Mouse (Mus musculus): ENCODE data around the gene Net1. TPM values are rescaled to one million over a fixed set of nuclear protein-coding genes. Genes with fewer than 3 reads are reported as not detected.

Gene Net1
- polyA plus RNA-seq, 1 experiment: 6.1 TPM

- no peak for DNase-seq (ENCODE audit: low read depth in 1 of 2, low spot score in 2 of 2)
- no peak for TF ChIP-seq POLR2A (IDR thresholded peaks at IDR 0.05; ENCODE audit: low read depth, low read length)
- no peak for TF ChIP-seq CTCF (IDR thresholded peaks at IDR 0.05; ENCODE audit: extremely low read depth, insufficient read depth, insufficient read length, insufficient replicate concordance)
- H3K36me3 ChIP-seq (ENCODE audit: control insufficient read depth, insufficient read depth, low read length): peaks cover 6% of the 10 kb centered on the region
- H3K4me1 ChIP-seq (ENCODE audit: control insufficient read depth, insufficient read depth, insufficient read length): peaks cover 3% of the 10 kb centered on the region
- H3K27ac ChIP-seq (ENCODE audit: insufficient read depth, low read length): no peak overlapping the region
- no peaks in the 10 kb centered on the region for H3K27me3 ChIP-seq (ENCODE audit: control insufficient read depth, insufficient read depth, low read length)
- H3K4me3 ChIP-seq (ENCODE audit: extremely low read depth, insufficient read depth, insufficient read length): peak overlapping the region; percentile 66
- 13% methylated on average over 7 of the region's 7 CpGs for WGBS
These were observed 25.4 kb downstream of the Net1 start for GRCm38 (mm10) chr13:3892601-3893000.

GRCm38 (mm10) chr13:3891479-3892087 lies 26.4 kb downstream of the Net1 start:
- peaks cover 10% of the 10 kb centered on the region for H3K36me3 ChIP-seq (ENCODE audit: control insufficient read depth, insufficient read depth, low read length)

GRCm38 (mm10) chr13:3890061-3890460 lies 28.0 kb downstream of the Net1 start:
- Histone ChIP-seq H3K27me3 (ENCODE audit: control insufficient read depth, insufficient read depth, low read length) (no peaks in the 10 kb centered on the region), H3K4me3 (ENCODE audit: extremely low read depth, insufficient read depth, insufficient read length) (no peak overlapping the region), H3K27ac (ENCODE audit: insufficient read depth, low read length) (0 out of 2 replicates have a peak overlapping the region, but pooled peaks have one; percentile 17), H3K36me3 (ENCODE audit: control insufficient read depth, insufficient read depth, low read length) (peaks cover 16% of the 10 kb centered on the region), H3K4me1 (ENCODE audit: control insufficient read depth, insufficient read depth, insufficient read length) (peaks cover 3% of the 10 kb centered on the region)
- TF ChIP-seq POLR2A (IDR thresholded peaks at IDR 0.05; ENCODE audit: low read depth, low read length): no peak
- no peak for TF ChIP-seq CTCF (IDR thresholded peaks at IDR 0.05; ENCODE audit: extremely low read depth, insufficient read depth, insufficient read length, insufficient replicate concordance)
- WGBS: 46% methylated on average over 8 of the region's 8 CpGs
- no peak for DNase-seq (ENCODE audit: low read depth in 1 of 2, low spot score in 2 of 2)

More at GRCm38 (mm10) chr13:3891479-3892087, 26.4 kb downstream of the Net1 start:
- H3K27ac ChIP-seq (ENCODE audit: insufficient read depth, low read length): no peak overlapping the region
- TF ChIP-seq POLR2A (IDR thresholded peaks at IDR 0.05; ENCODE audit: low read depth, low read length): no peak
- no peak for TF ChIP-seq CTCF (IDR thresholded peaks at IDR 0.05; ENCODE audit: extremely low read depth, insufficient read depth, insufficient read length, insufficient replicate concordance)
- H3K4me1 ChIP-seq (ENCODE audit: control insufficient read depth, insufficient read depth, insufficient read length): peaks cover 3% of the 10 kb centered on the region
- 85% methylated on average over 8 of the region's 8 CpGs for WGBS
- no peak overlapping the region for H3K4me3 ChIP-seq (ENCODE audit: extremely low read depth, insufficient read depth, insufficient read length)
- H3K27me3 ChIP-seq (ENCODE audit: control insufficient read depth, insufficient read depth, low read length): no peaks in the 10 kb centered on the region
- DNase-seq (ENCODE audit: low read depth in 1 of 2, low spot score in 2 of 2): no peak

- no peak overlapping the region for H3K4me3 ChIP-seq (ENCODE audit: extremely low read depth, insufficient read depth, insufficient read length)
- H3K27ac ChIP-seq (ENCODE audit: insufficient read depth, low read length): no peak overlapping the region
- peaks cover 19% of the 10 kb centered on the region for H3K36me3 ChIP-seq (ENCODE audit: control insufficient read depth, insufficient read depth, low read length)
- H3K27me3 ChIP-seq (ENCODE audit: control insufficient read depth, insufficient read depth, low read length): no peaks in the 10 kb centered on the region
- 99% methylated on average over 3 of the region's 3 CpGs for WGBS
- peaks cover 3% of the 10 kb centered on the region for H3K4me1 ChIP-seq (ENCODE audit: control insufficient read depth, insufficient read depth, insufficient read length)
- DNase-seq (ENCODE audit: low read depth in 1 of 2, low spot score in 2 of 2): no peak
- no peak for TF ChIP-seq CTCF (IDR thresholded peaks at IDR 0.05; ENCODE audit: extremely low read depth, insufficient read depth, insufficient read length, insufficient replicate concordance)
- no peak for TF ChIP-seq POLR2A (IDR thresholded peaks at IDR 0.05; ENCODE audit: low read depth, low read length)
These were observed 28.9 kb downstream of the Net1 start for GRCm38 (mm10) chr13:3889111-3889510.

GRCm38 (mm10) chr13:3886663-3887062 lies 31.4 kb downstream of the Net1 start:
- 88% methylated on average over 7 of the region's 7 CpGs for WGBS
- Histone ChIP-seq H3K27me3 (ENCODE audit: control insufficient read depth, insufficient read depth, low read length) (no peaks in the 10 kb centered on the region), H3K36me3 (ENCODE audit: control insufficient read depth, insufficient read depth, low read length) (peaks cover 21% of the 10 kb centered on the region), H3K4me1 (ENCODE audit: control insufficient read depth, insufficient read depth, insufficient read length) (peaks cover 3% of the 10 kb centered on the region; the same call in 1 of the 2 replicates), H3K4me3 (ENCODE audit: extremely low read depth, insufficient read depth, insufficient read length) (no peak overlapping the region), H3K27ac (ENCODE audit: insufficient read depth, low read length) (no peak overlapping the region)
- no peak for DNase-seq (ENCODE audit: low read depth in 1 of 2, low spot score in 2 of 2)
- no peak for TF ChIP-seq CTCF (IDR thresholded peaks at IDR 0.05; ENCODE audit: extremely low read depth, insufficient read depth, insufficient read length, insufficient replicate concordance)
- TF ChIP-seq POLR2A (IDR thresholded peaks at IDR 0.05; ENCODE audit: low read depth, low read length): no peak

- H3K36me3 ChIP-seq (ENCODE audit: control insufficient read depth, insufficient read depth, low read length): 0 out of 2 replicates have a peak, but pooled peaks cover 2% of the 10 kb centered on the region
- no peak overlapping the region for H3K27ac ChIP-seq (ENCODE audit: insufficient read depth, low read length)
- H3K27me3 ChIP-seq (ENCODE audit: control insufficient read depth, insufficient read depth, low read length): no peaks in the 10 kb centered on the region
- no peaks in the 10 kb centered on the region for H3K4me1 ChIP-seq (ENCODE audit: control insufficient read depth, insufficient read depth, insufficient read length)
- no peak for DNase-seq (ENCODE audit: low read depth in 1 of 2, low spot score in 2 of 2)
- 79% methylated on average over 4 of the region's 4 CpGs for WGBS
- TF ChIP-seq CTCF (IDR thresholded peaks at IDR 0.05; ENCODE audit: extremely low read depth, insufficient read depth, insufficient read length, insufficient replicate concordance): no peak
- TF ChIP-seq POLR2A (IDR thresholded peaks at IDR 0.05; ENCODE audit: low read depth, low read length): no peak
- H3K4me3 ChIP-seq (ENCODE audit: extremely low read depth, insufficient read depth, insufficient read length): no peak overlapping the region
These were observed 40.3 kb downstream of the Net1 start for GRCm38 (mm10) chr13:3877679-3878220.

- H3K4me3 ChIP-seq (ENCODE audit: extremely low read depth, insufficient read depth, insufficient read length): no peak overlapping the region
- no peak overlapping the region for H3K27ac ChIP-seq (ENCODE audit: insufficient read depth, low read length)
- H3K4me1 ChIP-seq (ENCODE audit: control insufficient read depth, insufficient read depth, insufficient read length): no peaks in the 10 kb centered on the region
- WGBS: 85% methylated on average over 6 of the region's 6 CpGs
- DNase-seq (ENCODE audit: low read depth in 1 of 2, low spot score in 2 of 2): no peak
- no peaks in the 10 kb centered on the region for H3K27me3 ChIP-seq (ENCODE audit: control insufficient read depth, insufficient read depth, low read length)
- 0 out of 2 replicates have a peak, but pooled peaks cover 2% of the 10 kb centered on the region for H3K36me3 ChIP-seq (ENCODE audit: control insufficient read depth, insufficient read depth, low read length)
- no peak for TF ChIP-seq CTCF (IDR thresholded peaks at IDR 0.05; ENCODE audit: extremely low read depth, insufficient read depth, insufficient read length, insufficient replicate concordance)
- no peak for TF ChIP-seq POLR2A (IDR thresholded peaks at IDR 0.05; ENCODE audit: low read depth, low read length)
These were observed 40.8 kb downstream of the Net1 start for GRCm38 (mm10) chr13:3877185-3877584.
